Mouse (Mus musculus): ENCODE measurements around the gene Elavl4. TPM values are rescaled to one million over a fixed set of nuclear protein-coding genes. Genes with fewer than 3 reads are reported as not detected.
A peak's percentile ranks its signal among the peaks of the same experiment; 100 is the strongest.

Elavl4 gene
- polyA plus RNA-seq, 1 experiment from 2014 or later: 65.5 TPM

GRCm38 (mm10) chr4:110306559-110306958, 45.1 kb downstream of the Elavl4 start:
- WGBS: 70% methylated on average over 11 of the region's 11 CpGs

GRCm38 (mm10) chr4:110295793-110296192, 55.9 kb downstream of the Elavl4 start:
- Histone ChIP-seq H3K9ac (replicated peaks; ENCODE audit: low read depth, low read length) (no peak overlapping the region), H3K4me2 (replicated peaks; ENCODE audit: low read depth, low read length) (no peak overlapping the region), H3K4me3 (ENCODE audit: low read depth, low read length) (no peak overlapping the region), H3K9me3 (ENCODE audit: control insufficient read depth, low read depth, low read length) (no peaks in the 10 kb centered on the region), H3K4me1 (ENCODE audit: control insufficient read depth, insufficient read depth, low read length) (no peaks in the 10 kb centered on the region), H3K27ac (ENCODE audit: low read length) (no peak overlapping the region), H3K36me3 (ENCODE audit: control insufficient read depth, insufficient read depth, low read length) (no peaks in the 10 kb centered on the region), H3K27me3 (ENCODE audit: control insufficient read depth, insufficient read depth, low read length) (no peaks in the 10 kb centered on the region)
- ATAC-seq (ENCODE audit: insufficient number of reproducible peaks, insufficient read depth, low FRiP score, low read depth): no peak
- 87% methylated on average over 3 of the region's 3 CpGs for WGBS

More at GRCm38 (mm10) chr4:110306559-110306958, 45.1 kb downstream of the Elavl4 start:
- H3K9ac ChIP-seq (replicated peaks; ENCODE audit: low read depth, low read length): no peak overlapping the region
- no peaks in the 10 kb centered on the region for H3K27me3 ChIP-seq (ENCODE audit: control insufficient read depth, insufficient read depth, low read length)
- H3K36me3 ChIP-seq (ENCODE audit: control insufficient read depth, insufficient read depth, low read length): no peaks in the 10 kb centered on the region
- no peaks in the 10 kb centered on the region for H3K9me3 ChIP-seq (ENCODE audit: control insufficient read depth, low read depth, low read length)
- H3K4me3 ChIP-seq (ENCODE audit: low read depth, low read length): no peak overlapping the region
- ATAC-seq (ENCODE audit: insufficient number of reproducible peaks, insufficient read depth, low FRiP score, low read depth): no peak
- no peaks in the 10 kb centered on the region for H3K4me1 ChIP-seq (ENCODE audit: control insufficient read depth, insufficient read depth, low read length)
- H3K4me2 ChIP-seq (replicated peaks; ENCODE audit: low read depth, low read length): no peak overlapping the region
- no peak overlapping the region for H3K27ac ChIP-seq (ENCODE audit: low read length)

- Histone ChIP-seq H3K9ac (replicated peaks; ENCODE audit: low read depth, low read length) (no peak overlapping the region), H3K27me3 (ENCODE audit: control insufficient read depth, insufficient read depth, low read length) (no peaks in the 10 kb centered on the region), H3K27ac (ENCODE audit: low read length) (no peak overlapping the region), H3K9me3 (ENCODE audit: control insufficient read depth, low read depth, low read length) (no peaks in the 10 kb centered on the region), H3K4me1 (ENCODE audit: control insufficient read depth, insufficient read depth, low read length) (no peaks in the 10 kb centered on the region), H3K4me3 (ENCODE audit: low read depth, low read length) (no peak overlapping the region), H3K4me2 (replicated peaks; ENCODE audit: low read depth, low read length) (no peak overlapping the region), H3K36me3 (ENCODE audit: control insufficient read depth, insufficient read depth, low read length) (no peaks in the 10 kb centered on the region)
- no peak for ATAC-seq (ENCODE audit: insufficient number of reproducible peaks, insufficient read depth, low FRiP score, low read depth)
- WGBS: 62% methylated on average over 5 of the region's 5 CpGs
These were observed 58.5 kb downstream of the Elavl4 start for GRCm38 (mm10) chr4:110293238-110293637.

- Histone ChIP-seq H3K4me2 (replicated peaks; ENCODE audit: low read depth, low read length) (no peak overlapping the region), H3K27me3 (ENCODE audit: control insufficient read depth, insufficient read depth, low read length) (no peaks in the 10 kb centered on the region), H3K27ac (ENCODE audit: low read length) (no peak overlapping the region), H3K9ac (replicated peaks; ENCODE audit: low read depth, low read length) (no peak overlapping the region), H3K4me1 (ENCODE audit: control insufficient read depth, insufficient read depth, low read length) (no peaks in the 10 kb centered on the region), H3K9me3 (ENCODE audit: control insufficient read depth, low read depth, low read length) (no peaks in the 10 kb centered on the region), H3K36me3 (ENCODE audit: control insufficient read depth, insufficient read depth, low read length) (no peaks in the 10 kb centered on the region), H3K4me3 (ENCODE audit: low read depth, low read length) (no peak overlapping the region)
- ATAC-seq (ENCODE audit: insufficient number of reproducible peaks, insufficient read depth, low FRiP score, low read depth): no peak
- 76% methylated on average over 10 of the region's 10 CpGs for WGBS
These were observed 59.2 kb downstream of the Elavl4 start for GRCm38 (mm10) chr4:110292471-110292870.

DNA sequence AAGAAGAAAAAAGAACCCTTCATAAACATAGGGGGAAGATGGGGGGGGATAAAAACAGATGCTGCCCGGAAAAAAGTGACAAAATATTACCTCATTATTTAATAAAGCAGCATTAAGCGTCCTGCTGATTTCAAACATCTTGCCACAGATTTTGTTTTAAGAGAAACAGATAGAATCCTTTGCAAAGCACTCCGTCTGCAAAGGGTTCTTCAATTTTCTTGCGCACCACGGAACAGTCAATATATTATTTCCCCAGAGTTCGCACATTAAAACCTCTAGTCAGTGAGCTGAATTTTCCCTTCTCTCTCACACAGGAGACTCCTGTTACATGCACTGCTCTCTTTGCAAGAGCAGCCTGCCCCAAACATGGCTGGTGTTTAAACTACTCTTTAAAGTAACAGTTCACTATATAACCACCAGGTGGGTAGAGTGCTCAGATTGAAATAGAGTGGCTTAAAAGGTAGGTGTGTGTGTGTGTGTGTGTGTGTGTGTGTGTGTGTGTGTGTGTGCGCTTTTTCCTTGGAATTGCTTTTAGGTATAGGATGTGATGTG, 61.1 kb downstream of the Elavl4 start:
- Histone ChIP-seq H3K4me1 (ENCODE audit: control insufficient read depth, insufficient read depth, low read length) (no peaks in the 10 kb centered on the region), H3K4me3 (ENCODE audit: low read depth, low read length) (no peak overlapping the region), H3K27ac (ENCODE audit: low read length) (no peak overlapping the region), H3K4me2 (replicated peaks; ENCODE audit: low read depth, low read length) (no peak overlapping the region), H3K9me3 (ENCODE audit: control insufficient read depth, low read depth, low read length) (no peaks in the 10 kb centered on the region), H3K27me3 (ENCODE audit: control insufficient read depth, insufficient read depth, low read length) (no peaks in the 10 kb centered on the region), H3K9ac (replicated peaks; ENCODE audit: low read depth, low read length) (no peak overlapping the region), H3K36me3 (ENCODE audit: control insufficient read depth, insufficient read depth, low read length) (no peaks in the 10 kb centered on the region)
- ATAC-seq (ENCODE audit: insufficient number of reproducible peaks, insufficient read depth, low FRiP score, low read depth): no peak
- 65% methylated on average over 7 of the region's 7 CpGs for WGBS

DNA sequence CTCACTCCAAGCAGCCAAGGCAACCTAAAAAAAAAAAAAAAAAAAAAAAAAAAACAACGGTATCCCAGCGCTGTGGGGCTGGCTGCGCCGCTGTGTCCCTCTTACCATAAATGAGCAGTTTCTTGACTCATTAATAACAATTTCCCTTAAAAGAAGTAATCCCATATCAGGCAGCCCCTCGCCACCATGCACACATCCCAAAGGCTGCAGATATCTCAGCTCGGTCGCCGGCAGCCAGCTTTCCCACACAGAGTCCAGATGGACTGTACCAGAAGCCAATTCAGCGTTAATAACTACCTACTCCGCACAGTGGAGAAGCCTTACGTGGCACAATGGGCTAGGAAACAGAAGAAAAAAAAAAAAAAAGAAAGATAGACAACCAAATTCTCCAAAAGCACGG, 61.7 kb downstream of the Elavl4 start:
- Histone ChIP-seq H3K9ac (replicated peaks; ENCODE audit: low read depth, low read length) (no peak overlapping the region), H3K27me3 (ENCODE audit: control insufficient read depth, insufficient read depth, low read length) (no peaks in the 10 kb centered on the region), H3K4me2 (replicated peaks; ENCODE audit: low read depth, low read length) (no peak overlapping the region), H3K27ac (ENCODE audit: low read length) (no peak overlapping the region), H3K9me3 (ENCODE audit: control insufficient read depth, low read depth, low read length) (no peaks in the 10 kb centered on the region), H3K4me1 (ENCODE audit: control insufficient read depth, insufficient read depth, low read length) (no peaks in the 10 kb centered on the region), H3K4me3 (ENCODE audit: low read depth, low read length) (no peak overlapping the region), H3K36me3 (ENCODE audit: control insufficient read depth, insufficient read depth, low read length) (no peaks in the 10 kb centered on the region)
- no peak for ATAC-seq (ENCODE audit: insufficient number of reproducible peaks, insufficient read depth, low FRiP score, low read depth)
- 58% methylated on average over 12 of the region's 12 CpGs for WGBS

DNA sequence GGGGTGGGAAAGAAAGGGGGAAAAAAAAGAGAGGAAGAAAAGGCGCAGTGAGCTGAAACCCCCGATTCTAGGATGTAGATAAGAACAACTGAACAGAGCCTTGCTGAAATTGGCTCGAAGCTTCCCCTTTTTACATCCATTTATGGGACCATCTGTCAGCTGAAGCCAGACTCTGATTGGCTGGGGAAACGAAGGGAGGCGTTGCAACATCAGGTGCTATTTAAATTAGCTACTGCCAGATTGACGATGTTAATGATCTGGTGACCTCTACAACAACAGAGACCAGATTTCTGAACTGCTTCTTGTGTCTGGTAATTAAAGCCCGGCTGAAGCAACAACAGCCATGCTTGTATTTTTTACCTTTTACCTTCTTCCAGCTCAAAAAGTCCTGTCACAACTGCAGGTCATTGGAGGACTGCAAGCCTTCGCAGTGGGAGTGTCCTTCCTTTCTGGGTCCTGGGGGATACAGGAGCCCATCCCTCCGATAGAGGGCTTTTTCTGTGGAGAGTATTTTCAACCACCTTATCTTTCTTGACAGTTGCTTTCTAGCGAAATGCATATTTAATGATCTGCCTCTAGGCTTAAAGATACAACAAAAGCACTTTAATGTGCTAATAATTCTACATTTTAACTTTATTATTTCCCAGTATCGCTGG, 64.2 kb downstream of the Elavl4 start:
- Histone ChIP-seq H3K4me1 (ENCODE audit: control insufficient read depth, insufficient read depth, low read length) (no peaks in the 10 kb centered on the region), H3K4me3 (ENCODE audit: low read depth, low read length) (no peak overlapping the region), H3K4me2 (replicated peaks; ENCODE audit: low read depth, low read length) (no peak overlapping the region), H3K36me3 (ENCODE audit: control insufficient read depth, insufficient read depth, low read length) (no peaks in the 10 kb centered on the region), H3K27ac (ENCODE audit: low read length) (no peak overlapping the region), H3K27me3 (ENCODE audit: control insufficient read depth, insufficient read depth, low read length) (no peaks in the 10 kb centered on the region), H3K9me3 (ENCODE audit: control insufficient read depth, low read depth, low read length) (no peaks in the 10 kb centered on the region), H3K9ac (replicated peaks; ENCODE audit: low read depth, low read length) (no peak overlapping the region)
- 33% methylated on average over 11 of the region's 11 CpGs for WGBS
- ATAC-seq (ENCODE audit: insufficient number of reproducible peaks, insufficient read depth, low FRiP score, low read depth): no peak

GRCm38 (mm10) chr4:110286841-110287240, 64.9 kb downstream of the Elavl4 start:
- Histone ChIP-seq H3K9ac (replicated peaks; ENCODE audit: low read depth, low read length) (no peak overlapping the region), H3K4me3 (ENCODE audit: low read depth, low read length) (no peak overlapping the region), H3K4me2 (replicated peaks; ENCODE audit: low read depth, low read length) (peak overlapping the region; percentile 13; the same call in 1 of the 2 replicates), H3K27ac (ENCODE audit: low read length) (no peak overlapping the region), H3K4me1 (ENCODE audit: control insufficient read depth, insufficient read depth, low read length) (no peaks in the 10 kb centered on the region), H3K27me3 (ENCODE audit: control insufficient read depth, insufficient read depth, low read length) (no peaks in the 10 kb centered on the region), H3K9me3 (ENCODE audit: control insufficient read depth, low read depth, low read length) (no peaks in the 10 kb centered on the region), H3K36me3 (ENCODE audit: control insufficient read depth, insufficient read depth, low read length) (no peaks in the 10 kb centered on the region)
- ATAC-seq (ENCODE audit: insufficient number of reproducible peaks, insufficient read depth, low FRiP score, low read depth): no peak
- 51% methylated on average over 7 of the region's 7 CpGs for WGBS

Measured in stomach, embryonic 14.5 days (tissue).